Mouse (Mus musculus): ENCODE results near the gene Slc16a3. TPM values are rescaled to one million over a fixed set of nuclear protein-coding genes. Genes with fewer than 3 reads are reported as not detected.
A peak's percentile ranks its signal among the peaks of the same experiment; 100 is the strongest.

Gene Slc16a3
- 63.5 and 66.4 TPM in 2 replicates for polyA plus RNA-seq (2015; fragmentation: Nextera tagmentation; extraction: Ambion mirVana)

- H3K4me1 ChIP-seq (ENCODE audit: insufficient read depth, low read length) = peaks cover 33% of the 10 kb centered on the region
- no peaks in the 10 kb centered on the region for H3K36me3 ChIP-seq (ENCODE audit: insufficient read depth, low read length)
- H3K4me2 ChIP-seq (replicated peaks; ENCODE audit: low read depth, low read length) = peak within 1 kb of the TSS; percentile 74
- no peaks in the 10 kb centered on the region for H3K9me3 ChIP-seq (ENCODE audit: low read length)
- H3K27ac ChIP-seq (ENCODE audit: low read length) = no peak within 1 kb of the TSS
- peak within 1 kb of the TSS; percentile 50 for H3K4me3 ChIP-seq (ENCODE audit: low read length)
- ATAC-seq (ENCODE audit: low FRiP score, low TSS enrichment) = no peak; the same call in 1 of the 2 replicates
- WGBS = 23% methylated on average over 12 of the region's 12 CpGs
- peaks cover 4% of the 10 kb centered on the region; the same call in 1 of the 2 replicates for H3K27me3 ChIP-seq (ENCODE audit: insufficient read depth, low read length)
- H3K9ac ChIP-seq (replicated peaks; ENCODE audit: low read length) = peak within 1 kb of the TSS; percentile 66
Measured at GRCm38 (mm10) chr11:120948328-120948727, at the start of gene Slc16a3. Gene Slc16a3 (plus strand): TSS chr11:120948480.

- H3K36me3 ChIP-seq (ENCODE audit: insufficient read depth, low read length) = peaks cover 19% of the 10 kb centered on the region
- H3K27ac ChIP-seq (ENCODE audit: low read length) = no peak overlapping the region; the same call in 1 of the 2 replicates
- 90% methylated on average over 8 of the region's 8 CpGs for WGBS
Measured at GRCm38 (mm10) chr11:120900276-120901244, 47.7 kb upstream of the Slc16a3 start.

GRCm38 (mm10) chr11:120901729-120902486, 46.4 kb upstream of the Slc16a3 start:
- Histone ChIP-seq H3K27ac (ENCODE audit: low read length) (peak overlapping the region; percentile 85), H3K4me3 (ENCODE audit: low read length) (no peak overlapping the region), H3K9me3 (ENCODE audit: low read length) (no peaks in the 10 kb centered on the region), H3K4me1 (ENCODE audit: insufficient read depth, low read length) (peaks cover 20% of the 10 kb centered on the region), H3K27me3 (ENCODE audit: insufficient read depth, low read length) (no peaks in the 10 kb centered on the region), H3K36me3 (ENCODE audit: insufficient read depth, low read length) (peaks cover 11% of the 10 kb centered on the region), H3K9ac (replicated peaks; ENCODE audit: low read length) (peak overlapping the region; percentile 13), H3K4me2 (replicated peaks; ENCODE audit: low read depth, low read length) (peak overlapping the region; percentile 26)
- 54% methylated on average over 21 of the region's 21 CpGs for WGBS
- ATAC-seq (ENCODE audit: low FRiP score, low TSS enrichment) = peak; percentile 68

More at GRCm38 (mm10) chr11:120900276-120901244, 47.7 kb upstream of the Slc16a3 start:
- no peak overlapping the region for H3K4me2 ChIP-seq (replicated peaks; ENCODE audit: low read depth, low read length)
- no peak overlapping the region for H3K9ac ChIP-seq (replicated peaks; ENCODE audit: low read length)
- H3K27me3 ChIP-seq (ENCODE audit: insufficient read depth, low read length) = no peaks in the 10 kb centered on the region
- no peaks in the 10 kb centered on the region for H3K9me3 ChIP-seq (ENCODE audit: low read length)
- no peak overlapping the region for H3K4me3 ChIP-seq (ENCODE audit: low read length)
- H3K4me1 ChIP-seq (ENCODE audit: insufficient read depth, low read length) = peaks cover 20% of the 10 kb centered on the region
- ATAC-seq (ENCODE audit: low FRiP score, low TSS enrichment) = no peak

- peak; percentile 76 for ATAC-seq (ENCODE audit: low FRiP score, low TSS enrichment)
- Histone ChIP-seq H3K27me3 (ENCODE audit: insufficient read depth, low read length) (no peaks in the 10 kb centered on the region), H3K9ac (replicated peaks; ENCODE audit: low read length) (peak overlapping the region; percentile 13; the same call in 1 of the 2 replicates), H3K27ac (ENCODE audit: low read length) (peak overlapping the region; percentile 85), H3K4me1 (ENCODE audit: insufficient read depth, low read length) (peaks cover 20% of the 10 kb centered on the region), H3K36me3 (ENCODE audit: insufficient read depth, low read length) (peaks cover 5% of the 10 kb centered on the region; the same call in 1 of the 2 replicates), H3K9me3 (ENCODE audit: low read length) (no peaks in the 10 kb centered on the region), H3K4me3 (ENCODE audit: low read length) (no peak overlapping the region), H3K4me2 (replicated peaks; ENCODE audit: low read depth, low read length) (peak overlapping the region; percentile 26; the same call in 1 of the 2 replicates)
- WGBS = 42% methylated on average over 10 of the region's 10 CpGs
Measured at GRCm38 (mm10) chr11:120902487-120903142, 45.7 kb upstream of the Slc16a3 start.

- peaks cover 3% of the 10 kb centered on the region; the same call in 1 of the 2 replicates for H3K36me3 ChIP-seq (ENCODE audit: insufficient read depth, low read length)
- no peaks in the 10 kb centered on the region for H3K27me3 ChIP-seq (ENCODE audit: insufficient read depth, low read length)
- no peak for ATAC-seq (ENCODE audit: low FRiP score, low TSS enrichment)
- H3K27ac ChIP-seq (ENCODE audit: low read length) = peak overlapping the region; percentile 85
- 78% methylated on average over 24 of the region's 24 CpGs for WGBS
- 0 out of 2 replicates have a peak overlapping the region, but pooled peaks have one; percentile 38 for H3K9ac ChIP-seq (replicated peaks; ENCODE audit: low read length)
- no peaks in the 10 kb centered on the region for H3K9me3 ChIP-seq (ENCODE audit: low read length)
- no peak overlapping the region for H3K4me3 ChIP-seq (ENCODE audit: low read length)
- H3K4me1 ChIP-seq (ENCODE audit: insufficient read depth, low read length) = peaks cover 20% of the 10 kb centered on the region
- H3K4me2 ChIP-seq (replicated peaks; ENCODE audit: low read depth, low read length) = no peak overlapping the region
Measured at GRCm38 (mm10) chr11:120903159-120903850, 45.0 kb upstream of the Slc16a3 start.

GRCm38 (mm10) chr11:120904561-120904960, 43.7 kb upstream of the Slc16a3 start:
- Histone ChIP-seq H3K27ac (ENCODE audit: low read length) (no peak overlapping the region), H3K27me3 (ENCODE audit: insufficient read depth, low read length) (no peaks in the 10 kb centered on the region), H3K4me1 (ENCODE audit: insufficient read depth, low read length) (peaks cover 20% of the 10 kb centered on the region), H3K4me3 (ENCODE audit: low read length) (no peak overlapping the region), H3K4me2 (replicated peaks; ENCODE audit: low read depth, low read length) (no peak overlapping the region), H3K9ac (replicated peaks; ENCODE audit: low read length) (no peak overlapping the region), H3K9me3 (ENCODE audit: low read length) (no peaks in the 10 kb centered on the region), H3K36me3 (ENCODE audit: insufficient read depth, low read length) (peaks cover under 1% of the 10 kb centered on the region; the same call in 1 of the 2 replicates)
- no peak for ATAC-seq (ENCODE audit: low FRiP score, low TSS enrichment)
- WGBS = 97% methylated on average over 3 of the region's 3 CpGs

GRCm38 (mm10) chr11:120905430-120905873, 42.8 kb upstream of the Slc16a3 start:
- Histone ChIP-seq H3K36me3 (ENCODE audit: insufficient read depth, low read length) (no peaks in the 10 kb centered on the region), H3K4me1 (ENCODE audit: insufficient read depth, low read length) (peaks cover 20% of the 10 kb centered on the region), H3K27me3 (ENCODE audit: insufficient read depth, low read length) (no peaks in the 10 kb centered on the region), H3K4me3 (ENCODE audit: low read length) (no peak overlapping the region), H3K4me2 (replicated peaks; ENCODE audit: low read depth, low read length) (no peak overlapping the region), H3K27ac (ENCODE audit: low read length) (no peak overlapping the region), H3K9me3 (ENCODE audit: low read length) (no peaks in the 10 kb centered on the region), H3K9ac (replicated peaks; ENCODE audit: low read length) (no peak overlapping the region)
- ATAC-seq (ENCODE audit: low FRiP score, low TSS enrichment) = peak; percentile 73
- 17% methylated on average over 1 of the region's 1 CpGs for WGBS

GRCm38 (mm10) chr11:120913796-120914195, 34.5 kb upstream of the Slc16a3 start:
- WGBS = 91% methylated on average over 4 of the region's 4 CpGs
- no peak overlapping the region for H3K4me3 ChIP-seq (ENCODE audit: low read length)
- peaks cover 13% of the 10 kb centered on the region for H3K36me3 ChIP-seq (ENCODE audit: insufficient read depth, low read length)
- H3K27ac ChIP-seq (ENCODE audit: low read length) = no peak overlapping the region
- H3K4me1 ChIP-seq (ENCODE audit: insufficient read depth, low read length) = no peaks in the 10 kb centered on the region
- ATAC-seq (ENCODE audit: low FRiP score, low TSS enrichment) = no peak
- no peak overlapping the region for H3K9ac ChIP-seq (replicated peaks; ENCODE audit: low read length)
- no peaks in the 10 kb centered on the region for H3K27me3 ChIP-seq (ENCODE audit: insufficient read depth, low read length)
- no peaks in the 10 kb centered on the region for H3K9me3 ChIP-seq (ENCODE audit: low read length)
- no peak overlapping the region for H3K4me2 ChIP-seq (replicated peaks; ENCODE audit: low read depth, low read length)

- Histone ChIP-seq H3K4me2 (replicated peaks; ENCODE audit: low read depth, low read length) (no peak overlapping the region), H3K27ac (ENCODE audit: low read length) (no peak overlapping the region), H3K9me3 (ENCODE audit: low read length) (no peaks in the 10 kb centered on the region), H3K9ac (replicated peaks; ENCODE audit: low read length) (no peak overlapping the region), H3K4me1 (ENCODE audit: insufficient read depth, low read length) (no peaks in the 10 kb centered on the region), H3K4me3 (ENCODE audit: low read length) (no peak overlapping the region), H3K36me3 (ENCODE audit: insufficient read depth, low read length) (peaks cover 34% of the 10 kb centered on the region), H3K27me3 (ENCODE audit: insufficient read depth, low read length) (no peaks in the 10 kb centered on the region)
- no peak for ATAC-seq (ENCODE audit: low FRiP score, low TSS enrichment)
- WGBS = 71% methylated on average over 3 of the region's 3 CpGs
Measured at GRCm38 (mm10) chr11:120916477-120916876, 31.8 kb upstream of the Slc16a3 start.

Measured in kidney, embryonic 16.5 days (tissue).